In genomic region chr2:25179566-25180217, GRCm38 (mm10) we compare ENCODE assay signal across 10 mouse cellular contexts. TPM values are rescaled to one million over a fixed set of nuclear protein-coding genes. Genes with fewer than 3 reads are reported as not detected.
DNase-seq lines count a peak whose midpoint lies in the region; ATAC-seq and TF ChIP-seq lines count a peak whose summit lies in the region.
"Had no signal": no experiment of that assay in that cellular context is flagged by ENCODE, and none has a peak within 500 bp of the region (broad histone marks: within the 10 kb centered on the region; RNA-seq: fewer than 3 reads in every experiment).

No protein-coding gene starts in this region.

- DNase-seq in heart, adult 18-20 months = no peak
- DNase-seq in MEL (ENCODE audit: low read depth, low spot score) (no peak), adipocyte (ENCODE audit: low spot score) (no peak)
- no peak for DNase-seq in heart, postnatal 0 days (ENCODE audit: low spot score)
- no peak for DNase-seq in midbrain, embryonic 10.5 days (ENCODE audit: low spot score)
- no peak for DNase-seq in T-cell, adult 2 months (ENCODE audit: low spot score)
- no peak for DNase-seq in adrenal gland, postnatal 4 days (ENCODE audit: low spot score in 2 of 2)

- TF ChIP-seq EP300 in MEL (IDR thresholded peaks at IDR 0.05; ENCODE audit: low read depth in 1 of 2, low read length in 2 of 2) = no peak
- TF ChIP-seq EP300 in heart, postnatal 0 days (IDR thresholded peaks at IDR 0.05; ENCODE audit: low read depth) = no peak

- no peak for TF ChIP-seq POLR2A in MEL (IDR thresholded peaks at IDR 0.05; ENCODE audit: control insufficient read depth in 1 of 2, insufficient read depth in 1 of 2, low read depth in 1 of 2, low read length in 2 of 2, poor library complexity in 1 of 2)

- TF ChIP-seq CTCF in MEL (IDR thresholded peaks at IDR 0.05 in 2 of 3, conservative IDR thresholded peaks at IDR 0.05 in 1 of 3; ENCODE audit: control insufficient read depth in 1 of 3, insufficient read depth in 1 of 3, low read depth in 2 of 3, low read length in 3 of 3, poor library complexity in 1 of 3, severe bottlenecking in 1 of 3) = no peak
- TF ChIP-seq CTCF in heart, postnatal 0 days (IDR thresholded peaks at IDR 0.05; ENCODE audit: low read depth) = no peak

- no peaks in the 10 kb centered on the region for H3K9me3 ChIP-seq in heart, embryonic 12.5 days (replicated peaks)
- H3K9me3 ChIP-seq in MEL (replicated peaks; ENCODE audit: insufficient read depth, low read length) = no peaks in the 10 kb centered on the region
- no peaks in the 10 kb centered on the region for H3K9me3 ChIP-seq in heart, postnatal 0 days (replicated peaks; ENCODE audit: control insufficient read depth, low read length)
- no peaks in the 10 kb centered on the region for H3K9me3 ChIP-seq in midbrain, embryonic 10.5 days (replicated peaks)

- peak overlapping the region; percentile 72; the same call in 1 of the 2 replicates for H3K4me3 ChIP-seq in heart, embryonic 12.5 days
- peak overlapping the region; percentile 59 to 62; a peak in 3 of 4 replicates for H3K4me3 ChIP-seq in MEL (ENCODE audit: control insufficient read depth in 1 of 2, insufficient read depth in 1 of 2, low read depth in 2 of 2, low read length in 2 of 2)
- peak overlapping the region; percentile 62 for H3K4me3 ChIP-seq in heart, postnatal 0 days (ENCODE audit: low read depth, low read length)
- peak overlapping the region; percentile 90 for H3K4me3 ChIP-seq in midbrain, embryonic 10.5 days

- TF ChIP-seq RAD21 in MEL (IDR thresholded peaks at IDR 0.05; ENCODE audit: low read depth, low read length) = no peak

- no peak overlapping the region for H3K9ac ChIP-seq in heart, embryonic 12.5 days
- peak overlapping the region; percentile 68 for H3K9ac ChIP-seq in MEL (ENCODE audit: control insufficient read depth, low read depth, low read length, poor library complexity, severe bottlenecking)
- H3K9ac ChIP-seq in heart, postnatal 0 days (replicated peaks; ENCODE audit: low read depth, low read length) = 0 out of 2 replicates have a peak overlapping the region, but pooled peaks have one; percentile 35

- peaks cover 45% of the 10 kb centered on the region for H3K27me3 ChIP-seq in heart, embryonic 12.5 days (replicated peaks)
- no peaks in the 10 kb centered on the region for H3K27me3 ChIP-seq in MEL (ENCODE audit: control insufficient read depth in 1 of 2, insufficient read depth in 2 of 2, low read length in 2 of 2)
- H3K27me3 ChIP-seq in heart, postnatal 0 days (ENCODE audit: control insufficient read depth, insufficient read depth, low read length) = 0 out of 2 replicates have a peak, but pooled peaks cover 6% of the 10 kb centered on the region
- H3K27me3 ChIP-seq in midbrain, embryonic 10.5 days (ENCODE audit: low read depth, poor library complexity, severe bottlenecking) = peaks cover 44% of the 10 kb centered on the region

- H3K27ac ChIP-seq in heart, embryonic 12.5 days (ENCODE audit: poor library complexity, severe bottlenecking) = no peak overlapping the region
- H3K27ac ChIP-seq in MEL (ENCODE audit: control insufficient read depth, low read depth, low read length) = no peak overlapping the region
- H3K27ac ChIP-seq in heart, postnatal 0 days (ENCODE audit: low read depth) = peak overlapping the region; percentile 79
- peak overlapping the region; percentile 96 for H3K27ac ChIP-seq in midbrain, embryonic 10.5 days (replicated peaks)
- H3K27ac ChIP-seq: macrophage had no signal

- H3K79me2 ChIP-seq in MEL (ENCODE audit: control insufficient read depth, insufficient read depth, low read length, poor library complexity) = peaks cover 8% of the 10 kb centered on the region

- H3K36me3 ChIP-seq in heart, embryonic 12.5 days = no peaks in the 10 kb centered on the region
- peaks cover 0 to 14% of the 10 kb centered on the region in 2 experiments; a peak in 2 of 4 replicates for H3K36me3 ChIP-seq in MEL (ENCODE audit: control insufficient read depth in 1 of 2, insufficient read depth in 2 of 2, low read length in 2 of 2)
- no peaks in the 10 kb centered on the region for H3K36me3 ChIP-seq in heart, postnatal 0 days (replicated peaks; ENCODE audit: control insufficient read depth, insufficient read depth, low read length)
- peaks cover 18% of the 10 kb centered on the region for H3K36me3 ChIP-seq in midbrain, embryonic 10.5 days

- H3K4me1 ChIP-seq in heart, embryonic 12.5 days (replicated peaks) = peaks cover 44% of the 10 kb centered on the region
- H3K4me1 ChIP-seq in MEL (ENCODE audit: control insufficient read depth in 1 of 2, insufficient read depth in 2 of 2, low read length in 2 of 2) = peaks cover 7 to 16% of the 10 kb centered on the region in 2 experiments
- H3K4me1 ChIP-seq in heart, postnatal 0 days (ENCODE audit: control insufficient read depth, insufficient read depth) = peaks cover 35% of the 10 kb centered on the region
- peaks cover 89% of the 10 kb centered on the region for H3K4me1 ChIP-seq in midbrain, embryonic 10.5 days

- no peak for ATAC-seq in heart, embryonic 12.5 days (ENCODE audit: insufficient number of reproducible peaks, low FRiP score)
- ATAC-seq in heart, postnatal 0 days (ENCODE audit: insufficient read depth, low read depth) = no peak

- WGBS in heart, embryonic 12.5 days = 55% methylated on average over 15 of the region's 15 CpGs
- WGBS in heart, postnatal 0 days = 62% methylated on average over 15 of the region's 15 CpGs
- 49% methylated on average over 15 of the region's 15 CpGs for WGBS in midbrain, embryonic 10.5 days

- peak overlapping the region; percentile 98 for H3K4me2 ChIP-seq in heart, embryonic 12.5 days
- peak overlapping the region; percentile 82 for H3K4me2 ChIP-seq in heart, postnatal 0 days (ENCODE audit: low read depth, low read length)

TF ChIP-seq in MEL, 35 proteins besides CTCF, POLR2A, EP300 and RAD21:
- TF ChIP-seq MAZ (IDR thresholded peaks at IDR 0.05; ENCODE audit: low read depth, low read length) (no peak), USF1 (IDR thresholded peaks at IDR 0.05; ENCODE audit: low read depth, low read length) (no peak)

RNA-seq across cellular contexts. Expression of gene Nrarp, which starts 0.9 kb away (rescaled TPM):
- 10.8 and 12.8 TPM in 2 replicates for polyA plus RNA-seq in heart, embryonic 12.5 days (2016; fragmentation: Nextera tagmentation; extraction: Ambion mirVana)
- 1 to 10 TPM; 6.9 to 8.3 TPM for total RNA-seq in heart, adult 18-20 months (2021)
- total RNA-seq in MEL (2012; rRNA removed) = 6.3 and 6.5 TPM in 2 replicates
- polyA plus RNA-seq in MEL (2012; ENCODE audit: insufficient read depth in 1 of 2, insufficient read length in 2 of 2, low read depth in 1 of 2, low replicate concordance in 2 of 2, missing spikeins in 1 of 2) = 10 to 100 TPM in 1 of 2 experiments, not detected in 1; 12.3 TPM
- 34.1 and 38.1 TPM in 2 replicates for total RNA-seq in heart, postnatal 0 days (2014; rRNA removed; ENCODE audit: low replicate concordance)
- 8.8 and 9.6 TPM in 2 replicates for polyA plus RNA-seq in heart, postnatal 0 days (2015; fragmentation: Nextera tagmentation; extraction: Ambion mirVana)
- 65.8 and 74.1 TPM in 2 replicates for polyA plus RNA-seq in midbrain, embryonic 10.5 days (2016; fragmentation: Nextera tagmentation; extraction: Ambion mirVana)
- 10 to 100 TPM; 10.2 to 18.4 TPM for total RNA-seq in adrenal gland, postnatal 4 days (2021)
- polyA plus RNA-seq: macrophage had no signal

RNA-seq across cellular contexts. Expression of gene Tor4a, which starts 17.0 kb away (rescaled TPM):
- 6.6 and 7.0 TPM in 2 replicates for polyA plus RNA-seq in heart, embryonic 12.5 days (2016; fragmentation: Nextera tagmentation; extraction: Ambion mirVana)
- total RNA-seq in heart, adult 18-20 months (2021) = 1 to 10 TPM; 4.0 to 4.6 TPM
- 7.6 and 9.1 TPM in 2 replicates for total RNA-seq in MEL (2012; rRNA removed)
- 10 to 100 TPM in 1 of 2 experiments, not detected in 1; 13.7 TPM for polyA plus RNA-seq in MEL (2012; ENCODE audit: insufficient read depth in 1 of 2, insufficient read length in 2 of 2, low read depth in 1 of 2, low replicate concordance in 2 of 2, missing spikeins in 1 of 2)
- total RNA-seq in heart, postnatal 0 days (2014; rRNA removed; ENCODE audit: low replicate concordance) = 4.9 and 8.6 TPM in 2 replicates
- 4.4 and 5.2 TPM in 2 replicates for polyA plus RNA-seq in heart, postnatal 0 days (2015; fragmentation: Nextera tagmentation; extraction: Ambion mirVana)
- polyA plus RNA-seq in midbrain, embryonic 10.5 days (2016; fragmentation: Nextera tagmentation; extraction: Ambion mirVana) = 1.3 and 1.9 TPM in 2 replicates
- total RNA-seq in adrenal gland, postnatal 4 days (2021) = 10 to 100 TPM; 23.1 to 24.3 TPM

RNA-seq across cellular contexts. Expression of gene Nelfb, which starts 31.6 kb away (rescaled TPM):
- polyA plus RNA-seq in heart, embryonic 12.5 days (2016; fragmentation: Nextera tagmentation; extraction: Ambion mirVana) = 73.3 and 74.4 TPM in 2 replicates
- 10 to 100 TPM; 40.8 to 45.8 TPM for total RNA-seq in heart, adult 18-20 months (2021)
- total RNA-seq in MEL (2012; rRNA removed) = 62.9 and 63.1 TPM in 2 replicates
- 10 to 100 TPM in 1 of 2 experiments, not detected in 1; 83.5 TPM for polyA plus RNA-seq in MEL (2012; ENCODE audit: insufficient read depth in 1 of 2, insufficient read length in 2 of 2, low read depth in 1 of 2, low replicate concordance in 2 of 2, missing spikeins in 1 of 2)
- total RNA-seq in heart, postnatal 0 days (2014; rRNA removed; ENCODE audit: low replicate concordance) = 49.0 and 63.7 TPM in 2 replicates
- 38.4 and 41.9 TPM in 2 replicates for polyA plus RNA-seq in heart, postnatal 0 days (2015; fragmentation: Nextera tagmentation; extraction: Ambion mirVana)
- 131 and 140 TPM in 2 replicates for polyA plus RNA-seq in midbrain, embryonic 10.5 days (2016; fragmentation: Nextera tagmentation; extraction: Ambion mirVana)
- total RNA-seq in adrenal gland, postnatal 4 days (2021) = 10 to 100 TPM; 64.8 to 65.8 TPM

RNA-seq across cellular contexts. Expression of gene Stpg3, which starts 34.7 kb away (rescaled TPM):
- polyA plus RNA-seq in heart, embryonic 12.5 days (2016; fragmentation: Nextera tagmentation; extraction: Ambion mirVana) = not detected in 2 replicates
- total RNA-seq in heart, adult 18-20 months (2021) = not detected
- total RNA-seq in MEL (2012; rRNA removed) = not detected in 2 replicates
- under 1 TPM in 1 of 2 experiments, not detected in 1; 0.07 TPM for polyA plus RNA-seq in MEL (2012; ENCODE audit: insufficient read depth in 1 of 2, insufficient read length in 2 of 2, low read depth in 1 of 2, low replicate concordance in 2 of 2, missing spikeins in 1 of 2)
- total RNA-seq in heart, postnatal 0 days (2014; rRNA removed; ENCODE audit: low replicate concordance) = not detected in 2 replicates
- not detected in 2 replicates for polyA plus RNA-seq in heart, postnatal 0 days (2015; fragmentation: Nextera tagmentation; extraction: Ambion mirVana)
- polyA plus RNA-seq in midbrain, embryonic 10.5 days (2016; fragmentation: Nextera tagmentation; extraction: Ambion mirVana) = not detected in 2 replicates
- total RNA-seq in adrenal gland, postnatal 4 days (2021) = not detected
- total RNA-seq: common myeloid progenitor, adult 5-6 weeks had no signal
- polyA plus RNA-seq: macrophage had no signal

RNA-seq across cellular contexts. Expression of gene Fam166a, which starts 38.9 kb away (rescaled TPM):
- polyA plus RNA-seq in heart, embryonic 12.5 days (2016; fragmentation: Nextera tagmentation; extraction: Ambion mirVana) = not detected in 2 replicates
- total RNA-seq in heart, adult 18-20 months (2021) = not detected
- 1.1 TPM in 1 of 2 replicates, not detected in the other for total RNA-seq in MEL (2012; rRNA removed)
- polyA plus RNA-seq in MEL (2012; ENCODE audit: insufficient read depth in 1 of 2, insufficient read length in 2 of 2, low read depth in 1 of 2, low replicate concordance in 2 of 2, missing spikeins in 1 of 2) = 10 to 100 TPM in 1 of 2 experiments, not detected in 1; 15.6 TPM
- total RNA-seq in heart, postnatal 0 days (2014; rRNA removed; ENCODE audit: low replicate concordance) = not detected in 2 replicates
- polyA plus RNA-seq in heart, postnatal 0 days (2015; fragmentation: Nextera tagmentation; extraction: Ambion mirVana) = 0.33 TPM in 1 of 2 replicates, not detected in the other
- 0.62 TPM in 1 of 2 replicates, not detected in the other for polyA plus RNA-seq in midbrain, embryonic 10.5 days (2016; fragmentation: Nextera tagmentation; extraction: Ambion mirVana)
- total RNA-seq in adrenal gland, postnatal 4 days (2021) = under 1 TPM; 0.45 to 0.68 TPM
- total RNA-seq: common myeloid progenitor, adult 5-6 weeks had no signal
- polyA plus RNA-seq: macrophage had no signal

Comparison
In these comparisons a context has a peak if more than half of its experiments do, and no peak if none do; other contexts are left out.
1. H3K27ac ChIP-seq: peak in heart, postnatal 0 days (single experiment) and midbrain, embryonic 10.5 days (single experiment); none in heart, embryonic 12.5 days (single experiment) and MEL (single experiment).
2. Peak in every context shown above with its lines, with median percentiles within 50 percentile points of each other: H3K4me3 ChIP-seq.